Mouse (Mus musculus): ENCODE measurements around the gene Lcat. TPM values are rescaled to one million over a fixed set of nuclear protein-coding genes. Genes with fewer than 3 reads are reported as not detected.
"Not testable (repeated sequence)": the region's sequence is repeated elsewhere in the genome, so short reads cannot be mapped to it uniquely, and the experiment has no call there.

Lcat gene
- 1.3 and 1.7 TPM in 2 replicates for polyA plus RNA-seq (2015; fragmentation: Nextera tagmentation; extraction: Ambion mirVana)

DNA sequence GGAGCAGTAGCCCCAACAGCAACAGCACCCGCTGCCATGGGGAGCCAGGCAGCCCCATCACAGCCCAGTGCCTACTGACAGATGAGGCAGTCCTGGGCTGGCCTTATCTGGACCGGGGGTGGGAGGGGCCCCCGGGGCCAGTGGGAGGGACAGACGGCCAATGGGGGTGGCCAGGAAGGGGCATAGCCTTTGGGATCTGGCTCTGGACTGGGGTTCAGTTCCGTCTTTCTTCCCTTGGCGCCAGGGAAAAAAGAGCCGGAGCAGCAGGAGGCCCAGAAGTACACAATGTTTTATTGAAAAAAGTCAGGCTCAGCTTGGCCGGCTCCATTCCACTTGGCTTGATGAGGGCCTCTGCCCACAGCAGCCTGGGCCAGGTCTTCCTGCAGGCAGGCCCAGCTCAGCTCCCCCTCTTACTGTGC is at the start of gene Lcat:
Lcat (minus strand) TSS at position 62 of the 419 bp plus-strand sequence.
- ATAC-seq (replicated peaks; ENCODE audit: insufficient number of reproducible peaks, insufficient read depth, low FRiP score, low read depth), result no peak
- Histone ChIP-seq H3K4me2 (no peak within 1 kb of the TSS), H3K27ac (no peak within 1 kb of the TSS), H3K4me1 (replicated peaks) (peaks cover 2% of the 10 kb centered on the region; the same call in 1 of the 2 replicates), H3K27me3 (no peaks in the 10 kb centered on the region), H3K4me3 (no peak within 1 kb of the TSS), H3K9me3 (replicated peaks) (no peaks in the 10 kb centered on the region), H3K9ac (no peak within 1 kb of the TSS), H3K36me3 (peaks cover 68% of the 10 kb centered on the region)
- WGBS, result 79% methylated on average over 7 of the region's 8 CpGs

DNA sequence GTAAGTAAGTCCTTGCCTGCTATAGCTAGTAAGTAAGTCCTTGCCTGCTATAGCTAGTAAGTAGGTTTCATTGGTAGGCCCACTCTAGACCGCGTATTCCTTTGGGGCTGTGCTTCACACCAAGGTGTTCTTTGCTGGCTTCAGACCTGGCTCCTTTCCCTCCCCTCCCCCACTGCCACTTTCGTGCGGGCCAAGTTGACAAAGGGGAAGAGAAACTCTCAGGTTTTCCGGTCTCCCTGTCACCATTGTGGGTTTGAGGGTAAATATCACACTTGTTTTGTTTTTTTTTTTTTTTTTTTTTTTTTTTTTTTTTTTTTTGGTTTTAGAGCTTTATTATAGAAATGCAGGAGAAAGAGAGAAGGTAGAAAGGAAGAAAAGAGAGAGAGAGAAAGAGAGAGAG is 49.3 kb upstream of the Lcat start:
- Histone ChIP-seq H3K4me2 (no peak overlapping the region), H3K36me3 (no peaks in the 10 kb centered on the region), H3K9ac (no peak overlapping the region), H3K27me3 (no peaks in the 10 kb centered on the region), H3K27ac (no peak overlapping the region), H3K4me1 (replicated peaks) (peaks cover 6% of the 10 kb centered on the region; the same call in 1 of the 2 replicates), H3K9me3 (replicated peaks) (no peaks in the 10 kb centered on the region), H3K4me3 (no peak overlapping the region)
- ATAC-seq (replicated peaks; ENCODE audit: insufficient number of reproducible peaks, insufficient read depth, low FRiP score, low read depth), result no peak
- WGBS, result 61% methylated on average over 5 of the region's 5 CpGs

DNA sequence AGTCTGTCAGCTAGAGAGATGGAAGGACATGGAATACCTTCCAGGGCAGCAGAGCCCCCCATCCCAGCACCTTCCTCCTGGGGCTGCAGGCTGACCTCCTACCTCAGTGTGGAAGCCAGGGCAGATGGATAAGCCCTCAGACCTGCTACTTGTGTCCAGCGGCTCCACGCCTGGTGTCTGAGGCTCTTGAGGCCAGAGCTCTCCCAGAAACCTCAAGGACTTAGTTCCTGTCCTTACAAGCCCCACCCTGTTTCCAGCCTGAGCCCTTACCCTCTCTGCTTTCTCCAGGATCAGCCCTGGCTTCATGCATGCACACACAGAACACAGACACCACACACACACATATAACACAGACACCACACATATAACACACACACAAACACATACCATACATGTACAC is 48.4 kb upstream of the Lcat start:
- no peak overlapping the region for H3K9ac ChIP-seq
- no peak overlapping the region for H3K4me3 ChIP-seq
- H3K4me2 ChIP-seq, result no peak overlapping the region
- no peaks in the 10 kb centered on the region for H3K9me3 ChIP-seq (replicated peaks)
- no peaks in the 10 kb centered on the region for H3K36me3 ChIP-seq
- no peaks in the 10 kb centered on the region for H3K27me3 ChIP-seq
- peaks cover 6% of the 10 kb centered on the region; the same call in 1 of the 2 replicates for H3K4me1 ChIP-seq (replicated peaks)
- WGBS, result 66% methylated on average over 2 of the region's 2 CpGs
- H3K27ac ChIP-seq, result no peak overlapping the region
- no peak for ATAC-seq (replicated peaks; ENCODE audit: insufficient number of reproducible peaks, insufficient read depth, low FRiP score, low read depth)

DNA sequence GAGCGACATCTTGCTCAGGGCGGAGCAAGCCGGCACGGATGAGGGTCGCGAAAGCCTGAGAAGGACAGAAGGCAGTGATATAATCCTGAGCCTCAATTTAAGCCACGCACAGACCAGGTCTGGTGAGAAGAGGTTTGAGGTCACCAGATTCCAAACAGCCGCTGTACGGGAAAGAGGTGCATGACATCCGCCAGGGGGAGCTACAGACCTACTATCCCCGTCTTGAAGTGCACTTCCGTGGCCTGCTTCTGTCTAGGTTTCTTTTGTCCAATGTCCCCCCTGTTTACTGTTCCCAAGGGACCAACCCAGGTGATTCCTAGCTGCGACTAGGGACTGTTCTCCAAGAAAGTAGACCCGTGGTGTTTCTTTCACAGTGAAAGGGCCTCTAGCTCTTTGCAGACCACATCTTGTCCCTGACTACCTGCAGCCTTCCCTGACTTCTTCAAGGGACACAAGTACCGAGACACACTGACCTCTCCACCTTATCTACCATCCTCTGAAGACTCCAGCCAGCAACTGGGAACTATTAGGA is 47.7 kb upstream of the Lcat start, which contains the start of gene Dus2:
Dus2 (plus strand) TSS at position 482 of the 532 bp plus-strand sequence.
- Histone ChIP-seq H3K9ac (no peak within 1 kb of the TSS), H3K27ac (no peak within 1 kb of the TSS)

DNA sequence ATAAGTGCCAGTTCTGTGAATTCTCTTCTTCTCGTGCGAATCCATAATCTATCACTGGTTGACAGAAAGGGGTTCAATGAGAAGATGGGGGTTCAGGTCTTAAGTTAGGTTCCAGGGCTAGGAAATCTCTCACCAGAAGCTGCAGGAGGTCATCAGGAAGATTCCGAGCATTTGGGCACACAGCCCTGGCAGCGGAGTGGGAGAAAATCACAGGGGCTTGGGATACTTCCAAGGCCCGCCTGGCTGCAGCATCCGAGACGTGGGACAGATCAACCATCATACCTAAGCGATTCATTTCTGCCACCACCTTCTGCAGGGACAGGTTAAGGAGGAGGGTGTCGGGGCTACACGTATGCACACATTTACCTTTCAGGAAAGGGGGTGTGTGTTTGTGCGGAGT is 45.4 kb upstream of the Lcat start:
- no peak for ATAC-seq (replicated peaks; ENCODE audit: insufficient number of reproducible peaks, insufficient read depth, low FRiP score, low read depth)
- no peak overlapping the region for H3K27ac ChIP-seq
- WGBS, result 75% methylated on average over 11 of the region's 11 CpGs

More for the DNA sequence above, 47.7 kb upstream of the Lcat start, which contains the start of gene Dus2:
- no peaks in the 10 kb centered on the region for H3K27me3 ChIP-seq
- H3K4me3 ChIP-seq, result no peak within 1 kb of the TSS
- H3K9me3 ChIP-seq (replicated peaks), result no peaks in the 10 kb centered on the region
- H3K4me2 ChIP-seq, result peak within 1 kb of the TSS; percentile 30; the same call in 1 of the 2 replicates
- H3K36me3 ChIP-seq, result no peaks in the 10 kb centered on the region
- WGBS, result 9% methylated on average over 15 of the region's 15 CpGs
- peak; percentile 64; the same call in 1 of the 2 replicates for ATAC-seq (replicated peaks; ENCODE audit: insufficient number of reproducible peaks, insufficient read depth, low FRiP score, low read depth)
- H3K4me1 ChIP-seq (replicated peaks), result peaks cover 6% of the 10 kb centered on the region; the same call in 1 of the 2 replicates

DNA sequence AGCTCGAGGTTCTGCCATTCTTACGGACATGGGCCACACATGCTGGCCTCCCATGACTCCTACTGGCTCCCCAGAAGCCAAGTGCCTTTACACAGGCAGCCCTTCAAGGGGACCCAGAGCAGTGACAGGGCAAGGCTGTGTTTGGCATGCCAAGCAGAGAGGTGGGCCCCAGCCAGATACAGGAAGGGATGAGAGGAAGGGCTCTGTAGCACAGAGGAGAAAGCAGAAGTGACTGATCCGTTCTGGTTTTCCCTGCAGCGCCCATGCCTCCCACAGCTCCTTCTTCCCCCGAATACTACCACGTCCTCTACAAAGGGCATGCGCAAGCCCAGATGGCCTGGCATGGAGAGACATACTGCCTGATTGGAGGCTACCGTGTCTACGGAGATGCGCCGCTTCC is 40.2 kb upstream of the Lcat start:
- H3K4me2 ChIP-seq; H3K4me1 ChIP-seq (replicated peaks); H3K36me3 ChIP-seq; H3K27ac ChIP-seq; ATAC-seq (replicated peaks; ENCODE audit: insufficient number of reproducible peaks, insufficient read depth, low FRiP score, low read depth); H3K27me3 ChIP-seq; H3K9ac ChIP-seq; H3K4me3 ChIP-seq; H3K9me3 ChIP-seq (replicated peaks): not testable (repeated sequence)
- 72% methylated on average over 11 of the region's 11 CpGs for WGBS

More for the DNA sequence above, 45.4 kb upstream of the Lcat start:
- Histone ChIP-seq H3K27me3 (no peaks in the 10 kb centered on the region), H3K4me3 (no peak overlapping the region), H3K9ac (no peak overlapping the region), H3K36me3 (no peaks in the 10 kb centered on the region), H3K4me1 (replicated peaks) (peaks cover 6% of the 10 kb centered on the region; the same call in 1 of the 2 replicates), H3K9me3 (replicated peaks) (no peaks in the 10 kb centered on the region), H3K4me2 (no peak overlapping the region)

DNA sequence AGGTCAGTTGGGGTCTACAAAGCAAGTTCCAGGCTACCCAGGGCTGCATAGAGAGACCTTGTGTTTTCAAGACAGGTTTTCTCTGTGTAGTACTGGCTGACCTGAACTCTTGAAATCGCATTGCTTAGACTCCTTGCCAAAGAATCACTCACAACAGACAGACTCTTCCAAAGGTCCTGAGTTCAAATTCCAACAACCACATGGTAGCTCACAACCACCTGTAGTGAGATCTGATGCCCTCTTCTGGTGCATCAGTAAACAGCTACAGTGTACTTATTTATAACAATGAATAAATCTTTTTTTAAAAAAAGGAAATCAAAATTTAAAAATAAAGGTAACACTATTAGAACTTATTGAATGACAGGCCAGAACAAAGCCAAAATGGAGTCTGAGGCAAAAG is 38.0 kb upstream of the Lcat start:
- no peak overlapping the region for H3K9ac ChIP-seq
- H3K27me3 ChIP-seq, result no peaks in the 10 kb centered on the region
- H3K36me3 ChIP-seq, result no peaks in the 10 kb centered on the region
- no peak for ATAC-seq (replicated peaks; ENCODE audit: insufficient number of reproducible peaks, insufficient read depth, low FRiP score, low read depth)
- no peaks in the 10 kb centered on the region for H3K4me1 ChIP-seq (replicated peaks)
- WGBS, result 88% methylated on average over 1 of the region's 1 CpGs
- H3K27ac ChIP-seq, result no peak overlapping the region
- no peak overlapping the region for H3K4me3 ChIP-seq
- H3K4me2 ChIP-seq, result no peak overlapping the region
- H3K9me3 ChIP-seq (replicated peaks), result no peaks in the 10 kb centered on the region

DNA sequence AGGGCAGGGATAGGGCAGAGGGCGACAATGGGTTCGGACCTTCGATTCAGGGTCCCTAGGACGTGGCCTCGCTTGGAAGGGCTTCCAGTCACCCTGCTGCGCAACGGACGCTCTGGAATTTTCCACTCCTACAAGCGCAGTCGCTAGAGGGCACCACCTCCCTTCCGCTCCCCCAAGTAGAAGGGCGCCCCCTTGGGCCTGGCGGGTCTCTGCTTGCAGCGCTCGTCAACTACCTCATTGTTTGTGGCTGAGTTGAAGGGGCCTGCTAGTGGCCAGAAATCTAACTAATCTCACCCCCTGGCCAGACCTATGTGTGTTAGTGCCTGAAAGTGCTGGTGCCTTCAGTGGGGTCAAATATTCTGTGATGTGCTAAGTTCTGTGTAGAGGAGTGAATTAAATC is 36.1 kb upstream of the Lcat start, which contains the start of gene Dpep3:
Dpep3 (minus strand) TSS at position 105 of the 400 bp plus-strand sequence.
- 89% methylated on average over 15 of the region's 15 CpGs for WGBS
- H3K4me3 ChIP-seq, result no peak within 1 kb of the TSS

DNA sequence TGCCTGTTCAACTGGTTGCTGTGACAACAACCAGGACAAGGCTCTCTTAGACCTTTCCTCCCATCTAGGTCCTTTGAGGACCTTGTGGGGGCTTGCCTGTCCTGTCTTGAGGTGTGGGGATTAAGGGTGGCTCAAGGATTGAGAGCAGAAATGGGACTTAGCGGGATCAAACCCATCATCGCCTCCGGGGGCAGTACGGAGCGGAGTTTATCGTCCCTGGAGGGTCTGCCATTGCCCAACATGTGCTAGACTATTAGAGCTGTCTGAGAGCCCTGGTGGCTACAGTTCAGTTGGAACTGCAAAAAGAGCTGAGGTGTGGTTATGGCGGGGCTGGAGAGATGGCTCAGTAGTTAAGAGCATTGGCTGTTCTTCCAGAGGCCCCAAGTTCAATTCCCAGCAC is 32.2 kb upstream of the Lcat start:
- 62% methylated on average over 7 of the region's 7 CpGs for WGBS
- H3K9ac ChIP-seq, result no peak overlapping the region

More for the DNA sequence above, 36.1 kb upstream of the Lcat start, which contains the start of gene Dpep3:
- no peaks in the 10 kb centered on the region for H3K27me3 ChIP-seq
- H3K4me1 ChIP-seq (replicated peaks), result no peaks in the 10 kb centered on the region
- H3K27ac ChIP-seq, result no peak within 1 kb of the TSS
- no peak within 1 kb of the TSS for H3K9ac ChIP-seq
- H3K36me3 ChIP-seq, result no peaks in the 10 kb centered on the region
- H3K4me2 ChIP-seq, result no peak within 1 kb of the TSS
- H3K9me3 ChIP-seq (replicated peaks), result no peaks in the 10 kb centered on the region
- no peak for ATAC-seq (replicated peaks; ENCODE audit: insufficient number of reproducible peaks, insufficient read depth, low FRiP score, low read depth)

DNA sequence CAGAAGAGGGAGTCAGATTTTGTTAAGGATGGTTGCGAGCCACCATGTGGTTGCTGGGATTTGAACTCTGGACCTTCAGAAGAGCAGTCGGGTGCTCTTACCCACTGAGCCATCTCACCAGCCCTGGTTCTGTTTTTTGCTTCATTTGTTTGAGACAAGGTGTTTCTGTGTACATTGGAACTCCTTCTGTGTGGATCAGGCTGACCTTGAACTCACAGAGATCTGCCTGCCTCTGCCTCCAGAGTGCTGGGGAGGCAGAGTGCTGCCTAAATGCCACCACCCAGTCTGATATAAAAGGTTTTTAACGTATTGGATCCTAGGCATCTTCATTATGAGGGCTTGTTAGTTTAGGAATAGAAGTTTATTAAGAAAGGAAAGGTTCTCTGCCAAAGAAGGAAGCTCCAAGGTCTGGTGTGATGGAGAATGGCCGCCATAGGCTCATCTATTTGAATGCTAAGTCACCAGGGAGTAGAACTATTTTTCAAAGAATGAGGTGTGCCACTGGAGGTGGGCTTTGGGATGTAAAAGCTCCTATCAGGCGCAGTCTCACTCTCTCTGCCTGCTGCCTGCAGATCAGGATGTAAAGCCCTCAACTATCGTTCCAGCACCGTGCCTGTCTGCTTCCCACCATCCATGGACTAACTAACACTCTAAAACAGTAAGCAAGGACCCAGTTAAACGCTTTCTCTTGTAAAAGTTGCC is 28.0 kb upstream of the Lcat start:
- H3K4me3 ChIP-seq, result no peak overlapping the region
- 73% methylated on average over 8 of the region's 8 CpGs for WGBS

More for the DNA sequence above, 32.2 kb upstream of the Lcat start:
- Histone ChIP-seq H3K4me2 (no peak overlapping the region), H3K9me3 (replicated peaks) (no peaks in the 10 kb centered on the region), H3K27ac (no peak overlapping the region), H3K36me3 (no peaks in the 10 kb centered on the region), H3K4me1 (replicated peaks) (no peaks in the 10 kb centered on the region), H3K27me3 (no peaks in the 10 kb centered on the region), H3K4me3 (no peak overlapping the region)
- no peak for ATAC-seq (replicated peaks; ENCODE audit: insufficient number of reproducible peaks, insufficient read depth, low FRiP score, low read depth)

DNA sequence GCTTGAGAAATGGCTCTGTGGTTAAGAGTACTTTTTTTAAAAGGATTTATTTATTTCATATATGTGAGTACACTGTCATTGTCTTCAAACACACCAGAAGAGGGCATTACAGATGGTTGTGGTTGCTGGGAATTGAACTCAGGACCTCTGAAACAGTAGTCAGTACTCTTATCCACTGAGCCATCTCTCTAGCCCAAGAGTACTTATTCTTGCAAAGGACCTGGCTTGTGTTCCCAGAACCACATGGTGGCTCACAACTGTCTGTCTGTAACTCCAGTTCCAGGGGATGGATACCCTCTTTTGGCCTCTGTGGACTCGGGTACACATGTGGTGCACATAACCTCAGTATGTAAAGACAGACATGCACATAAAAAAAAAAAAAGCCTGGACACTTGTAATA is 26.2 kb upstream of the Lcat start:
- no peak for ATAC-seq (replicated peaks; ENCODE audit: insufficient number of reproducible peaks, insufficient read depth, low FRiP score, low read depth)
- Histone ChIP-seq H3K27ac (no peak overlapping the region), H3K4me1 (replicated peaks) (peaks cover 28% of the 10 kb centered on the region), H3K36me3 (no peaks in the 10 kb centered on the region), H3K9me3 (replicated peaks) (no peaks in the 10 kb centered on the region), H3K4me3 (no peak overlapping the region), H3K27me3 (no peaks in the 10 kb centered on the region), H3K9ac (no peak overlapping the region), H3K4me2 (no peak overlapping the region)
- 70% methylated on average over 1 of the region's 1 CpGs for WGBS

More for the DNA sequence above, 28.0 kb upstream of the Lcat start:
- Histone ChIP-seq H3K4me2 (no peak overlapping the region), H3K27ac (no peak overlapping the region), H3K36me3 (no peaks in the 10 kb centered on the region), H3K27me3 (no peaks in the 10 kb centered on the region), H3K9me3 (replicated peaks) (no peaks in the 10 kb centered on the region), H3K9ac (no peak overlapping the region), H3K4me1 (replicated peaks) (peaks cover 18% of the 10 kb centered on the region)
- ATAC-seq (replicated peaks; ENCODE audit: insufficient number of reproducible peaks, insufficient read depth, low FRiP score, low read depth), result no peak

All from heart, embryonic 15.5 days (tissue).